Mouse (Mus musculus): ENCODE data around the gene Ankrd13b.
A peak's percentile ranks its signal among the peaks of the same experiment; 100 is the strongest.

- TF ChIP-seq USF2 (conservative IDR thresholded peaks at IDR 0.05; ENCODE audit: low read depth, low read length) (peak; percentile 44; the same call in 1 of the 2 replicates), ELF1 (IDR thresholded peaks at IDR 0.05; ENCODE audit: low read depth, low read length) (no peak; the same call in 1 of the 2 replicates), MAX (IDR thresholded peaks at IDR 0.05; ENCODE audit: low read length) (peak; percentile 80), PAX5 (IDR thresholded peaks at IDR 0.05; ENCODE audit: low read length) (no peak), NELFE (IDR thresholded peaks at IDR 0.05; ENCODE audit: low read depth, low read length) (peak; percentile 23; the same call in 1 of the 2 replicates), CTCF (conservative IDR thresholded peaks at IDR 0.05 in 1 of 2, IDR thresholded peaks at IDR 0.05 in 1 of 2; ENCODE audit: low read depth in 2 of 2, low read length in 2 of 2) (peak; percentile 92 to 98), POLR2A (IDR thresholded peaks at IDR 0.05; ENCODE audit: low read depth, low read length) (0 out of 2 replicates have a peak, but pooled peaks have one; percentile 27), UBTF (IDR thresholded peaks at IDR 0.05; ENCODE audit: low read depth, low read length) (0 out of 2 replicates have a peak, but pooled peaks have one; percentile 51), ZKSCAN1 (IDR thresholded peaks at IDR 0.05; ENCODE audit: borderline replicate concordance, low read depth, low read length) (no peak), EP300 (IDR thresholded peaks at IDR 0.05; ENCODE audit: low read length) (peak; percentile 35; the same call in 1 of the 2 replicates), ZMIZ1 (IDR thresholded peaks at IDR 0.05; ENCODE audit: low read depth, low read length) (no peak), CHD1 (IDR thresholded peaks at IDR 0.05; ENCODE audit: low read depth, low read length) (no peak)
Observed at GRCm38 (mm10) chr11:77446628-77447041, 42.8 kb downstream of the Ankrd13b start.
